Mouse (Mus musculus) forebrain, embryonic 16.5 days (tissue): ENCODE results near the gene Arvcf. TPM values are rescaled to one million over a fixed set of nuclear protein-coding genes. Genes with fewer than 3 reads are reported as not detected.

Experiments used
- ATAC-seq: fragments of 200-750 bp; cut with Nextera tagmentation; 2 replicates; pipeline ENCODE4 v1.8.0; 2017; ENCODE audit warnings: mild to moderate bottlenecking, moderate library complexity
- H3K27ac ChIP-seq: fragments of 300-500 bp; sonication (generic); 2 replicates; pipeline ENCODE4 v1.5.1; 2014; ENCODE audit warnings: low read length, control low read depth
- H3K27me3 ChIP-seq: fragments of 300-500 bp; sonication (generic); replicated peaks from 2 replicates; pipeline ENCODE4 v1.6.1; 2014; ENCODE audit warnings: low read length; ENCODE audit not compliant: control insufficient read depth, insufficient read depth
- H3K36me3 ChIP-seq: fragments of 300-500 bp; sonication (generic); 2 replicates; pipeline ENCODE4 v1.6.1; 2014; ENCODE audit not compliant: control insufficient read depth, insufficient read depth
- H3K4me1 ChIP-seq: fragments of 300-500 bp; sonication (generic); replicated peaks from 2 replicates; pipeline ENCODE4 v1.6.1; 2014; ENCODE audit warnings: low read length; ENCODE audit not compliant: control insufficient read depth, insufficient read depth
- H3K4me2 ChIP-seq: fragments of 300-500 bp; sonication (generic); 2 replicates; pipeline ENCODE4 v1.6.1; 2014; ENCODE audit warnings: mild to moderate bottlenecking, low read length, control low read depth
- H3K4me3 ChIP-seq: fragments of 300-500 bp; sonication (generic); replicated peaks from 2 replicates; pipeline ENCODE4 v1.5.1; 2014; ENCODE audit warnings: mild to moderate bottlenecking, low read length, control low read depth
- H3K9ac ChIP-seq: fragments of 300-500 bp; sonication (generic); replicated peaks from 2 replicates; pipeline ENCODE4 v1.6.1; 2014; ENCODE audit warnings: low read depth, low read length, control low read depth
- H3K9me3 ChIP-seq: fragments of 300-500 bp; sonication (generic); 2 replicates; pipeline ENCODE4 v1.6.1; 2016; ENCODE audit warnings: low read length; ENCODE audit not compliant: control insufficient read depth
- WGBS: fragments of 180-500 bp; shearing (Covaris S2); extraction: QIAGEN DNeasy Blood & Tissue Kit; methylation state at CpG from one replicate; pipeline ENCODE4 v1.1.7; 2014; 5-methylcytosine and 5-hydroxymethylcytosine counted together
- microRNA counts: library from miRNA; unstranded; fragments of <30 nt; microRNA quantifications from one replicate; lab custom pipeline; 2016
- microRNA-seq: library from miRNA; unstranded; fragments of <30 nt; microRNA quantifications from one replicate; pipeline ENCODE4, GENCODE M21; 2017
- polyA plus RNA-seq: library from polyadenylated mRNA; unstranded; fragments of >200 nt; fragmentation: Nextera tagmentation; extraction: Ambion mirVana; gene quantifications from 2 replicates; pipeline ENCODE4 v1.2.1, GENCODE M21; 2015

Arvcf gene
- polyA plus RNA-seq, 1 experiment from 2014 or later, result 67.8 TPM

- ATAC-seq, result no peak
- H3K9me3 ChIP-seq, result no peaks in the 10 kb centered on the region
- WGBS, result 95% methylated on average over 4 of the region's 4 CpGs
- H3K4me1 ChIP-seq, result peaks cover 5% of the 10 kb centered on the region
- H3K4me3 ChIP-seq, result no peak overlapping the region
- H3K36me3 ChIP-seq, result no peaks in the 10 kb centered on the region
- H3K4me2 ChIP-seq, result no peak overlapping the region
- H3K27ac ChIP-seq, result no peak overlapping the region
- H3K9ac ChIP-seq, result no peak overlapping the region
- no peaks in the 10 kb centered on the region for H3K27me3 ChIP-seq
These were observed 101.0 kb downstream of the Arvcf start for GRCm38 (mm10) chr16:18449005-18449404.

DNA sequence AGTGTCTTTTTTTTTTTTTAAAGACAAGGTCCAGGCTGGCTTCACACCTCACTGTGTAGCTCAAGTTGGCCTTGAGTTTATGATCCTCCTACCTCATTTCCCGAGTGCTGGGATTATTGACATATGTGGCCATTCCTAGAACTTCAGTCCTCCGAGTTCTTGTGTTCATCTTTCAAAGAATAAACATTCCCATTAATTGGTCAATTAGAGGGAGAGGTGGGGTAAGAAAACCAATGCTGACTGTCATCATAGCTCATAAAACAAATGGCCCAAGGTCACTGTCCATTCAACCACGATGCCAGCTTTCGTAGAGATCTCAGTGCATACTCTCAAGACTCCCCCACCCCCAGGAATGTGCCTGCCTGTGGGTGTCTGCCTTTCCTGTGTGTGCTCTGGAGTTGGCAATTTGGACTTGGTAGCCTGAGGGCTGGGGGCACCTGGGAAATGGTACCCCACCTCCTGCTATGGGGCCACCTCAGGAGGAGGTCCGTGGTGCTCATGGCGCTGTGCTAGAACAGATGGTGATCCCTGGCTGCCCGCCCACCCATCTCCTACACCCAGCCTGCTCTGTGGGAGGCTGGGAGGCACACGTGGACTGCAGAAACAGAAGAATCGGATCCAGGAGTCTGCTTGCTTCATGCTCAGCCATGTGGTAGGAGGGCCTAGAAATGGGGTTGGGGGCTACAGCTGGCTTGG lies 103.7 kb downstream of the Arvcf start:
- H3K27me3 ChIP-seq, result no peaks in the 10 kb centered on the region
- no peaks in the 10 kb centered on the region for H3K9me3 ChIP-seq
- H3K4me2 ChIP-seq, result no peak overlapping the region
- WGBS, result 54% methylated on average over 9 of the region's 9 CpGs
- peaks cover 5% of the 10 kb centered on the region for H3K4me1 ChIP-seq
- no peak overlapping the region for H3K27ac ChIP-seq
- H3K4me3 ChIP-seq, result no peak overlapping the region
- ATAC-seq, result peak; percentile 58
- H3K9ac ChIP-seq, result no peak overlapping the region
- H3K36me3 ChIP-seq, result no peaks in the 10 kb centered on the region

DNA sequence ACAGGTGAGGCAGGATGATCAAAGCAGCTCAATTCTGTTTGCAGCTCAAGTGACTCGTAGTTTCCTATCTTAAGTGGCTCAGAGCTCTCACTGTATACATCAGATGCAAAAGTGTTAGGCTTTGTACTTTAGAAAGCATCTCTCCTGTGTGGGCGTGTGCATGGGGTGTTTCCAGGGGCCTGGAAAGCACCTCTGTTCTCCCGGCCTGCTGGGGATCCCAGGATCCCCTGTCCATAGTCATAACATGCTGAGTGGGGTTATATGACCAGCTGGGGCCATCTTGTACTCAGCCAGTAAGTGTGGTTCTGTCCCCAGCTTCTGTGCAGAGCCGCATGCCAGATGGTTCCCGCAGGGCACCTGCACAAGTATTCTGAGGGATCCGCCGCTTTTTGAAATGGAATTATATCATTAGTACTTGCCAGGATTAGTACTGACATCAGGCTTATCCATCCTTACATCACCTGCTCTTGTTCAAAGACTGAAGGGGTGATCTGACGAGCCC lies 104.4 kb downstream of the Arvcf start:
- 72% methylated on average over 8 of the region's 8 CpGs for WGBS
- Histone ChIP-seq H3K4me1 (peaks cover 5% of the 10 kb centered on the region), H3K36me3 (no peaks in the 10 kb centered on the region), H3K4me2 (no peak overlapping the region), H3K27me3 (no peaks in the 10 kb centered on the region), H3K9me3 (no peaks in the 10 kb centered on the region), H3K27ac (no peak overlapping the region), H3K9ac (no peak overlapping the region), H3K4me3 (no peak overlapping the region)
- ATAC-seq, result peak; percentile 43; the same call in 1 of the 2 replicates

DNA sequence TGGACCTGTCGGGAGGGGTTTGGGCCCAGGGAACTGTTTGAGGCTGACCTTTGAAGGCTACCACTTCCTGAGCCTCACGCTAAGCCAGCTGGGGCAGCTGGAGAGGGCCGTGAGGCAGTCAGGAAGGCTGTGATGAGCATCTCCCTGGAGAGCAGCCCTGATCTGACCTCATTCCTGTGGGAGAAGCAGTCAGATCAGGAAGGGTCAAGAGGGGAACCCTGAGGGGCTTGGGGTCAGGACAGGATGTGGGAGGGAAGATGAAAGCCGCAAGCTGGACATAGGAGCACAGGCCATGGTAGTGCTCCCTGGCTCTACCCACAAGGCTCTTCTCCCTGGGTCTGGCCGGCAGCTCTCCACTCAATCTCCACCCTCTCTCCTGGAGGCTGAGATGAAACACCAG lies 105.9 kb downstream of the Arvcf start:
- H3K9me3 ChIP-seq, result no peaks in the 10 kb centered on the region
- no peak for ATAC-seq
- H3K36me3 ChIP-seq, result no peaks in the 10 kb centered on the region
- no peaks in the 10 kb centered on the region for H3K27me3 ChIP-seq
- WGBS, result 72% methylated on average over 5 of the region's 5 CpGs
- no peak overlapping the region for H3K4me3 ChIP-seq
- H3K9ac ChIP-seq, result no peak overlapping the region
- H3K27ac ChIP-seq, result no peak overlapping the region
- no peak overlapping the region for H3K4me2 ChIP-seq
- peaks cover 5% of the 10 kb centered on the region for H3K4me1 ChIP-seq

DNA sequence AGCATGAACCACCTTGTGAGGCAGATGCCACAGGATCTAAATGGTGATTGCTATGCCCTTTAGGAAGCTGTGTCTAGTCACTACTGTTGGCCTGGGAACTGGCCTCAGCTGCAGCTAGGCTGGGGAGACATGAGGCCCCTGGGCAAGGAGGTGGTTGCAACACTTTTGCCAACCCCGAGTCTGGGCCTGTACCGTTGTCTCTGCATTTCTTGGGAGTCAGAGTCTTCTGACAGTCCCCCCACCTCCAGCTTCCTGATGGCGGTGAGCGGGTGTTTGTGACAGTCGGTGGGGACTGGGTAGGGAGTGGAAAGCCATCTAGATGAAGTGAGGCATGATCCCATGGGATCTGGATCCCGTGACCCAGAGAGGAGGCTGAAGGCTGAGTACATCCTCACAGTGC lies 107.4 kb downstream of the Arvcf start:
- Histone ChIP-seq H3K9me3 (no peaks in the 10 kb centered on the region), H3K4me3 (no peak overlapping the region), H3K4me1 (peaks cover 18% of the 10 kb centered on the region), H3K36me3 (no peaks in the 10 kb centered on the region), H3K9ac (no peak overlapping the region), H3K27ac (no peak overlapping the region), H3K4me2 (no peak overlapping the region), H3K27me3 (no peaks in the 10 kb centered on the region)
- ATAC-seq, result no peak
- 86% methylated on average over 6 of the region's 6 CpGs for WGBS

MicroRNA genes within 50 kb of the gene (microRNA counts, 519-probe panel; counts per million panel counts)
- microRNA mmu-miR-185 (lab: Ali Mortazavi, UCI), result 2,838 counts per million, percentile 73 among the panel's probes with 10 or more counts

Small RNA genes lying within 50 kb of the gene (microRNA-seq; reads per million reads assigned to microRNA genes)
- gene Gm26219, result not detected
- gene Mir185, result 612 reads per million, percentile 74 among the genes with 10 or more reads in this experiment

Other genes with a start within 250 kb of the Arvcf start
- 21.7 and 24.4 TPM in 2 replicates for gene Rtn4r, start 220.5 kb upstream of the Arvcf start, polyA plus RNA-seq
- 0.19 TPM in 1 of 2 replicates, not detected in the other for gene Ccdc188, start 130.3 kb upstream of the Arvcf start, polyA plus RNA-seq
- 15.1 and 17.4 TPM in 2 replicates for gene Zdhhc8, start 113.0 kb upstream of the Arvcf start, polyA plus RNA-seq
- 118 and 139 TPM in 2 replicates for gene Trmt2a, start 99.5 kb upstream of the Arvcf start, polyA plus RNA-seq
- gene Ranbp1, start 99.5 kb upstream of the Arvcf start, polyA plus RNA-seq, result 370 and 388 TPM in 2 replicates
- 2.0 TPM in 1 of 2 replicates, not detected in the other for gene Gm49776, start 89.9 kb upstream of the Arvcf start, polyA plus RNA-seq
- gene Dgcr8, start 58.9 kb upstream of the Arvcf start, polyA plus RNA-seq, result 39.2 and 40.8 TPM in 2 replicates
- gene Tango2, start 79 bp upstream of the Arvcf start, polyA plus RNA-seq, result 74.9 and 86.8 TPM in 2 replicates
- 24.0 and 27.8 TPM in 2 replicates for gene Txnrd2, start 78.2 kb downstream of the Arvcf start, polyA plus RNA-seq
- gene Comt, start 78.7 kb downstream of the Arvcf start, polyA plus RNA-seq, result 88.8 and 98.1 TPM in 2 replicates
- 14.1 and 14.6 TPM in 2 replicates for gene Gnb1l, start 150.5 kb downstream of the Arvcf start, polyA plus RNA-seq
- 2.4 and 3.4 TPM in 2 replicates for gene Rtl10, start 150.7 kb downstream of the Arvcf start, polyA plus RNA-seq
- gene Tbx1, start 242.5 kb downstream of the Arvcf start, polyA plus RNA-seq, result 0.28 and 0.56 TPM in 2 replicates